Mouse (Mus musculus): ENCODE data around the gene Trim67.

Gene Trim67

DNA sequence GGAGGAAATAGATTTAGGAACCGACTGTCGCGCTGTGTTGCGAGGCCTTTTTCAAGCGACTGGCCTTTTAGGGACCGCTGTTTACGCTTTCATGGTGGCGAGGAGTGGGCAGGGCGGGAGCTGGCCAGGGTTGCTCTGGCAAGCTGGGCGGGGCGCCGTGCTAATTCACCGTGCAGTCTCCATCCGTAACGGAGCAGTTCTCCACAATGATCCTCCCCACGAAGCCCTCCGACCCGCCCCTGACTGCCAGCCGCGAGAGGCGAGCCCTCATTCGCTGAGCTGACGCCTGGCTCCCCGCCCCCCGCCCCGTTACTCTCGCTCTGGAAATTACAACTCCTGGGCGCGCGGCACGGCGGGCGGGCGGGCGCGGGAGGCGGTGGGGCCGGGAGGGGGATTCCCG lies at the start of gene Trim67:
Gene Trim67 (plus strand): TSS at position 385 of the 400 bp plus-strand sequence.
- DNase-seq, result peak; percentile 74

DNA sequence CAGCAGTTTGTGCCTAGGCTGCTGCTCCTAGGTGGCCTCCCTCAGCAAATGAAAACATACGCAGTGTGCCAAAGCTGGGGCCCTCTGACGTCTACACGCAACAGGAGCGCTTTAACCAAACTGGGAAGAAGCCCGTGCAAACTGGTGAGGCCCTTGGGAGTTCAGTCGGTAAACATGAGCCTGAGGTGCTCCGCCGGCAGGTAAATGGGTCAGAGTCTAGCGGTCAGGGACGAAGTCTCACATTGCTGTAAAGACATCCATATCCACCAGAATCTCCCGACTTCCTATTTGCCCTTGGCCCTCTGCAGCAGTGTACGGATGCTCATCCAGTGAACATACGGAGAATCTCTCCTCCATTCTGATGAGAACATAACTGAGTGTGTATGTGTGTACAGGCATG lies 46.2 kb upstream of the Trim67 start:
- no peak for DNase-seq

DNA sequence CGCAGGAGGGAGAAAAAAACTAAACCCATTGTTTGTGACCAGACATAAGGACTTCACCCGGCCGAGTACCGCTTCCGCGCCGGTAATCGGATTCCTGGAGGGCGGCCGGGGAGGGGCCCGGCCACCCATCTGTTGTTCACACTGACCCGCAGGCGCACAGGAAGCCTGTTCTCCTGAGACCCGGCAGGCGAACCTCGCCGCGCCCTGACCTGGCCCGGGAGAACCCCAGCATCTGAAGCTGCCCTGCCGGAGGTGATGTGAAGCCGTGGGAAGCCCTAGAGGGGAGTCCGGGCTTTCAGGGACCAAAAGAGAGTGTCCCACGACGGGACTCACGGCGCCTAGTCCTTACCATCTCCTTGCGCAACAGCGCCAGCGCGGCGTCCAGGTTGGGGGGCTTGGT lies 41.7 kb upstream of the Trim67 start:
- no peak for DNase-seq

DNA sequence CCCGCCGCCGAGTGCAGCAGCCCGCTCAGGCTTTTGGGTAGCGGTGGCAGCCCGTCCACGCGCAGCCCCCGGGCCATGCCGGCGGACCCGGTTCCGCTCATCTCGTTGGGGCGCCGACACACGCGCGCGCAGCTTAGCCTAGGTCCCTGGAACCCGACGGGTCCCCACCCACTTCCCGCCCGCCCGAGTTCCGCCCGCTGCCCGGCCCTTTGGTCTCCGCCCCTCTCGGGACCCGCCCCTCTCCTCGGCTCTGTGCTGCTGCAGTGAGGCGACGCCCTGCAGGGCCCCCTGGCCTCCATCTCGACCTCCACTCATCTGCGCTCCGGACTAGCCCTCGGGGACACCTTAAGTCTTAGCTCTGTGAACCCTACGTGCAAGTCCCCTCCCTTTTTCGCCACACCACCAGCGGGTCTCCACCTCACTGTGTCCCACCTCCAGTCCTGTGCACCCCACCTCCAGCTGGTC lies 41.2 kb upstream of the Trim67 start, which contains the start of gene Fam89a:
Gene Fam89a (minus strand): TSS at position 124 of the 465 bp plus-strand sequence.
- no peak for DNase-seq

DNA sequence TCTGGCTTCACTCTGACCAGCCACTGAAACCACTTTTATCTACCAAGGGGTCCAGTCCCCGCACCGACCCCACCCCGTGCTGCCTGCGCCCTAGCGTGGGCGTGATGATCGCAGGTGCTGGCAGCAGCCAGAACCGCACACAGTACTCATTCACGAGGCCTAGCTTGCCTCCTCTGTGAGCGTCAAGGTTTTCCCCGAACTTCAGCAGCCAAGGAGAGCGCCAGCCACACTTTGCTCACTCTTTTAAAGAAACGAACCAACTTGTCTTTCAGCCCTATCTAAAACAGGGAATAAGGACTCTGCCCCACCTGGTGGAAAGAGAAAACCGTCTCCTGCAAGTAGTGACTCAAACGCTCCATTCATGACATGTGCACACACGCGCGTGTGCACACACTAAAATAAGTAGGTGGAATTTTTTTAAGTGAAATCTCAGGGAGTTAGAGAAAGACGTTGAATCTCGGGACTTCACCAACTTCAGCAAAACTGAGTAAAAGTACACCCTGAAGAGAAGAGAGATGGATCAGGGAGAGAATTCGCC lies 40.5 kb upstream of the Trim67 start:
- DNase-seq, result no peak

DNA sequence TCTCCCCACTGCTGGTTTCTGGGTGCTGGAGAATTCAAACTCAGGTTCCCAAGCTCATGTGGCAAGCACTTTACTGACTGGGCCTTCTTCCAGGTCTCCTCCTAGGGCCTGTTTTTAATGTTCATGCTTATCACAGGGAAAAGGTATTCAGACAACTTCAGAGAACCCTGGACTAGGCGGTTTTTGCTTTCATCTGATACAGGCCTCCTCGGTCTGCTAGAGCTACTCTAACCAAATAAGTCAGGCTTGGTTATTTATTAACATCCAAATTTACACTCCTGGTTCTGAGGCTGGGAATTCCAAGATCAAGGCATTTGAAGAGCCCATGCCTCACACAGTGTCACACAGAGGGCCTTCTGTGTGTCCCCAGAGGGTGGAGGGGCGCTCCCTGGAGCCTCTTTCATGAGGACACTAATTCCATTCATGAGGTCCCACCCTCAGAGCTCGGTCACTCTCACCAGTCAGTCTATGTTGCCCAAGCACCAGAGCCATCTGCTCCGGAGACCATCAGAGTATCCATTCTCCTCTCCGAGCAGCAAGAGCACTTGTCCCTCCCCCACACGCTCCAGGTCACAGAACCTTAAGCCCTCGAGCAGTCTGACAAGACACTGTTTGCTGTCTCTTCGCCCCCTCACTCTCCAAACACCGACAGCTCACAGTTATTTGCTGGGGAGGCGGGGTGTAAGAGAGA lies 38.6 kb upstream of the Trim67 start:
- no peak for DNase-seq

DNA sequence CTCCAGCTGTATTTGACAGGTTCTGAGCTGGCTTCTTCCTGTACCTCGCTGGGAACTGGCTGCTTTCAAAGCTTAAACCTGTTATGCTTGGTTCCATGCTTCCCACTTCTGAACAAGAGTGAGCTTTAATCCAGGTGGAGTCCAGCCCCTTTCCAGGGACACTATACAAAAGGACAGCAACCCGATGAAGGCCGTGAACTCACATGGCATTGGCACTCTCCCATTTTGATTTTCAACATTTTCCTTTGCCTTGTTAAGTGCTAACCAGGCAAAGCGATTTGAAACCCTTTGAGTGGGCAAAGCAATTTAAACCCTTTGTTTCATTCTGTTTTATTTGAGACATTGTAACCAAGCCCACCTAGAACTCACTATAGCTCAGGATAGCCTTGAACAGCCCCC lies 38.1 kb upstream of the Trim67 start:
- DNase-seq, result no peak

DNA sequence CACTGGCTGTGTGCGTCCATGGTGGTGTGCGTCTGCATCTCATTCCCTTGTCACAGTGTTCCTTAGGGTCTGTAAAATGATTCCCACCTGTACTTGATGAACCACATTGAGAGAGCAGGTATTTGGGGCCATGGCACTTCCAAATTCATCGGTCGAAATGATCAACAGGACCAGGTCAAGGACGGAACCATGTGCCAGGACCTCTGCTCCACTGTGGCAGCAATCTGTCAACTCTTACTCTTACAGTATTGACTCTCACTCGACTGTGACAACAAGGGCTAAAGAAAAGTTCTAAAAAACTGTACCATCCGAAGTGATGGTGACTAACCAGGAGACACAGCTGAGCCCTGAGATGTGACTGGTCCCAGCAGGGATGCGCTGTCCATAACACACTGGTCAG lies 37.4 kb upstream of the Trim67 start:
- no peak for DNase-seq

DNA sequence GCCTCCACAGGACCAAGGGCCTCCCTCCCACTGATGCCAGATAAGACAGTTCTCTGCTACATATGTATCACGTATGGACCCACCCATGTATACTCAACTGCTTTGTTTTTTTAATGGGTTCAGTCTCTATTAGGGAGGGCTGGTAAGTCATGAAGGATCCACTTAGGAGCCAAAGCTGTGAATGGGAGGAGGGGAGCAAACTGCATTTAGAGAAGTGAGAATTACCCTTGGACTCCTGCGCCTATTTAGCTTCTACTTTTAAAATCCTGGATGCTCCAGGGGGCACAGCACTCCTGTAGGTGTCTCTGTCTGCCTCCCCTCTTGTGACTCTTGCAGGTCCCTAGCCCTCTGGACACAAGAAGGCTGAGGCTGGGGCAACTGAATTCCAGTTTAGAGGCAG lies 36.7 kb upstream of the Trim67 start:
- DNase-seq, result no peak

DNA sequence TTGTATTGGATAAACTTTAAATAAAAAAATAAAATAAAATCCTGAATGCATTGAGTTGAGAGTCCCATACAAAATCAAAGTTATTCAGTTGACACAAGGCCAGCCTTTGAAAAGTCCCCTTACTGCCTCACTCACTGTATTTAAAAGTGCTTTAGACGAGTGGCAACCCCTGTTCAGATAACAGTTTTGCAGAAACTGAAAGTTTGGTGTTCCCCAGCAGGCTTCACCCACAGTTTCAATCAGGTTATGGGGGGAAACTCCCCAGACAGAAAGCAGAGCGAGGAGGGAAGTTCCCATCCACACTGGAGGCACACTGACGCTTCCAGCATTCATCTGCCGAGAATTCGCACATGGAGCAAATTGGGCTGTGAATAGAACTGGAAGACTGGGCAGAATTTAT lies 36.3 kb upstream of the Trim67 start:
- no peak for DNase-seq

DNA sequence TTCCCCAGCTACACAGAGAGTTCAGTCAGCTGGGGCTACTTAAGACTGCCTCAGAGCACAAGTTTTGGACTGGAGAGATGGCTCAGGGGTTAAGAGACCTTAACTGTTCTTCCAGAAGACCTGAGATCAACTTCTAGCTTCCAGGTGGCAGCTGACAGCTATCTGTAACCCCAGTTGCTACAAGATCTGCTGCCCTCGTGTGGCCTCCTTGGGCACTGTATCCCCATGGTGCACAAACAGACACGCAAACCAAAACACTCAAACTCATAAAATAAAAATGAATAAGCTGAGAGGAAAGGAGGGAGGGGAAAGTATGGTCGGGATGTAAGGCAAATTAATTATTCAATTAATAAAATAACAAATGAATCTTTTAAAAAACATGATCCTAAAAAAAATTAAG lies 34.3 kb upstream of the Trim67 start:
- DNase-seq, result no peak

DNA sequence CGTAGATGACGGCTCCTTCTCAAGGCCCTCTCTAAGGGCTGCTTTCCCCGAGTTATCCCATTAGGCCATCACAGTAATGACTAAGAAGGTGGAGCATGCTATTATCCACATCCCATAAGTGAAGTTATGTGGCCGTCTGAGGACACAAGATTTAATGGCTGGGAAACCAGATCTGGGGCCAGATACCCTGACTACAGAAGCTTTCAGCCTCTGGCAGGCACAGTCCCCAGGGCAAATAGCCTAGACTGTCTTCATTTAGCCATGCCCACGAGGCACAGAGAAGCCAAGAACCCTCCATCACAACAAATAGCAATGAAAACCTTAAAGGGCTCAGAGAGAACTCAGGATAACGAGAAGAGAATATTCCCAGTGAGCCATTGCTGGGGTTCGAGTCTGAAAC lies 29.8 kb upstream of the Trim67 start:
- DNase-seq, result no peak

DNA sequence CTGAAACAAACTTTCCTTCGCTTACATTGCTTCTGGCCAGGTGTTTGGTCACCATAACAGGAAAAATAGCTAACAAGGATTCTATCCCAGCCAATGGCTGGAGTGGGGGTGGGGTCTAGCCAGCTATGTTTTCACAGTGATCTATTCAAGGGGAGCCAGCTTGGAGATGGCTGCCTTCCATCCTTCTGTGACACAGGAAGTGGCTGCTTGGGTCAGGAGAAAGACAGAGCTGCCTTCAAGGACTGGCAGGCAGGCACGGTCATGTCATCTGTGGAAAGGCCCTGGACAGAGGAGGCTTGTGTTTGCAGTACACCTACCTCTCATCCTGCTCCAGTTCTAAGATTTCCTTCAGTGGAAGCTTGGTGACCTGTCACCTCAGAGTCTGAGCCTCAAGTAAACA lies 20.5 kb upstream of the Trim67 start:
- no peak for DNase-seq

DNA sequence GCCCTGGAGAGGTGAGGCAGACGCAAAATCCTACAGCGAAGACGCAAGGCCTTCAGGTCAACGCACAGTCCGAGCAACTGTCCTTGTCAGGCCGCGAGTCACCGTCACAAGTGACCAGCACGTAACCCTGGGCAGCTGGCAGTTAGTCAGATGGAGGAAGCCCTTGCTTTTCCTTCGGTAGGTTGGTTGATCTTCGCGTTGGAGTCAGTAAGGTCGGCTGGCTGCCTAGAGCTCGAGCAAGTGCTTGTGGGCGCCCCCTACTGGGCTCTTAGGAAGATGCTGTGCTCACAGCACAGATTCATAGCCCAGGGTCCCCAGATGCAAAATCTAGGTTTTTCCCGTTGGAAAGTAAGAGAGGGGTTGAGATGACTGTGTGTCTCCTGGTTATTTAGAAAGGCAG lies 17.2 kb upstream of the Trim67 start:
- peak; percentile 84 for DNase-seq

DNA sequence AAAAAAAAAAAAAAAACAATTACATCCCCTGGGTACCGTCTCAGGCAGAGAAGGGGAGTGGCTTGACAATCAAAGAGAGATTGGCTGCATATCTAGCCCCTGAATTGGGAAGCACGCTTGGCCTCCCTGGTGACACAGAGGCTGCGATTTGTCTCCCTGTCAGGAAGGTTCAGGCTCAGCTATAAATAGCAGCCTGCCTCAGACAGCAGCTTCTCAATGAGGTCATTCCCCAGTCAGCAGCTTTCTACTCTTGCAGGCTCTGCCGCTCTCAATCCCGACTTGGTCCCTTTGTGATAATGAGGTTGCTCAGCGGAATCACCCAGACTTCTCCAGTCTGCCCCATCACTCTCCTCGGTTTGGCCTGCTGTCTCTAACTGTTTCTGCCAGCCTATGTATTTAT lies 12.7 kb upstream of the Trim67 start:
- DNase-seq, result no peak

DNA sequence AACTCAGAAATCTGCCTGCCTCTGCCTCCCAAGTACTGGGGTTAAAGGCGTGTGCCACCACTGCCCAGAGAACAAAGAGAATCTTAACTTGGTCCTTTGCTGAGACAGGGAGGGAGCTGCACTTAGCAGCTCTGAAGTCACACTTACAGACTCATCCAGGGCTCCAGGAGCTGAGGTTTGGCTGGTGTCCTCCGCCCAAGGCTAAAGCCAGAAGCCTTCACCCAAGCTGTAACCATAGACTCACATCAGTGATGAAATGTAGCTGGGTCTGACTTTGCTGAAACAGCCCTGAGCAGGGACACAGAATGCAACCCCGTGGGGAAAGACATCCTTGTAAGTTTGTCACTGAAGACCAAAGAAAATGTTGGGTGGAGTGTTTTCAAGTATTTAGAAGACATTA lies 10.5 kb upstream of the Trim67 start:
- DNase-seq, result no peak

DNA sequence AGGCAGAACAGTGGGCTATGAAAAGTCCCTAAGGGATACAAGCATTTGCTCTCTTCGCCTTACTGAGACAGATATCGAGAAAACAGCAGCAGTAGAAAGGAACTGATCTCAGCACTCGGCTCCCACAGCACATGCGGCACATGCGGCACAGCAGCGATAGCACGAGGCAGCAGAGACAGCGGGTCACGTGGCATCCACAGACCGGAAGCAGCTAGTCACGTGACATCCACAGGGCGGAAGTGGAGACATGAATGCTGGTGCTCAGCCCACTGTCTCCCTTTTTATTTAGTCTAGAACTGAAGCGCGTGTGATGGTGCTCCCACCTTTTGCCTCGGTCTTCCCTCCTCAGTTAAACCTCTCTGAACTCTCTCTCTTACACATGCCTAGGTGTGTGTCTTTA lies 9.7 kb upstream of the Trim67 start:
- DNase-seq, result no peak

DNA sequence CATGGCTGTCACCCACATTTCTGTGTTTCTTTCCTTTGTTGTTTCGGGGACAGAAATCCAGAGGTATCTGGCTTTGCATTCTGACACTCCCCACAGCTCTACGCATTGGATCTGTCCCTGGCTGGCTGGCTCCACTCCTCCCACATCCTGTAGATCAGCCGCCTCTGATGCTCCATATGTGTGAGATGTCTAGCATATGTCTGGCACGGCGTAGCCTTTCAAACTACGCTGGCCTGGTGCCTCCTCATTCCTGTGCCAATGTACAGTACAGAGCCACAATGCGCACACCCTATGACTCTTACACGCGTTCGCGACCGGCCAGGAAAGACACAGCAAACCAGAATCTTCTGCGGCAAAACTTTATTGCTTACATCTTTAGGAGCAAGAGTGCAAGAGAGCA lies 8.3 kb upstream of the Trim67 start:
- DNase-seq, result peak; percentile 59

DNA sequence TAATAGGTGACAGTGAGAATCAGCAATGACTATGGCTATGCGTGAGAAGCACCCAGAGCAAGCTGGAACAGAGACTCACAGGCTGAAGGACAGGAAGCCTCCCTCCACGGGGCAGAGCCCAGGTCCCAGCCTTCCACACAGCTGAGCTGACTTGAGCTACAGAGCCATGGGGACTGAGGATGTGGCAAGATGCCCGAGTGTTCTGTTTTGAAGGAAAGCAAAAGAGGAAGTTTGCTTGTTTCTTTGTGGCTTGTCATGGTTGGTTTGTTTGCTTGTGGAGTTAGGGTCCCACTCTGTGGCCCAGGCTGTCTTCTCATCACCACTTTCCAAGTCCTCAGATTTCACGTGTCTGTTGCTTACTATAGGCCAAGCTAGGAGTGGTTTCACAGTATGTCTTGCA lies 2.2 kb upstream of the Trim67 start:
- no peak for DNase-seq

DNA sequence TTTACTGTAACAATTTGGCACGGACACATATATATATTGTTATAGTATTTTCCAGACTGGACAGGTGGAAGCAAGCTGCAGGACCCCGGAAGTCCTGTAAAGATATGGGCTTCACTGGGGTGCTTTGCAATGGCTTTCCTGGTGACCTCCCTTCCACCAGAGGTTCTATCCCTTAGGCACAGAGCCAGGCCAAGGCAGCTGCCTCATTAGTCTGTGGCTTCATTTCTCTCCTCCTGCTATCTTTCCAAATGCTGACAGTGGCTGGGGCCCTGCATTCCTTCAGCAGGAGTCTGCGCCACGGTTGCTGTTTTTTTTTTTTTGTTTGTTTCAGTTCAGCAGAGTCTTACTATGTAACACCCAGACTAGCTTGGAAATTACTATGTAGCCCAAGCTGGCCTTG lies 1.1 kb upstream of the Trim67 start:
- no peak for DNase-seq

DNA sequence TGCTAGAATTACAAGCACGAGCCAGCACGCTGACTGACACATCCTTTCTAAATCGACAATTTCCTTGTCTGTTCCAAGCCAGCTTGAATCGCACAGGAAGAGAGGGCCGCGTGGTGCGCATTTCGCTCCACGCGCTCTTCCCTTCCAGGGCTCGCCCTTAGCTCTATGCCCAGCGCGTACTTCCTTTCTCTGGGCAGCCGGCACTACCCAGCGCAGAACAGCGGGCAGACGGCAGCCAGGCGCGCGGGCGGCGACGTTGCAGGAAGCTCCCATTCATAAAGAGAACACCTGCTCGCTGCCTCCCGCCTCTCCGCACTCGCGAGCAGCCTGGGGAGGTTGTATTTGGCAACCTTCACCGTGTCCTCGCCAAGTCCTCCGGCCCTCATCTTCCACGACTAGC lies 706 bp upstream of the Trim67 start:
- peak; percentile 60 for DNase-seq

DNA sequence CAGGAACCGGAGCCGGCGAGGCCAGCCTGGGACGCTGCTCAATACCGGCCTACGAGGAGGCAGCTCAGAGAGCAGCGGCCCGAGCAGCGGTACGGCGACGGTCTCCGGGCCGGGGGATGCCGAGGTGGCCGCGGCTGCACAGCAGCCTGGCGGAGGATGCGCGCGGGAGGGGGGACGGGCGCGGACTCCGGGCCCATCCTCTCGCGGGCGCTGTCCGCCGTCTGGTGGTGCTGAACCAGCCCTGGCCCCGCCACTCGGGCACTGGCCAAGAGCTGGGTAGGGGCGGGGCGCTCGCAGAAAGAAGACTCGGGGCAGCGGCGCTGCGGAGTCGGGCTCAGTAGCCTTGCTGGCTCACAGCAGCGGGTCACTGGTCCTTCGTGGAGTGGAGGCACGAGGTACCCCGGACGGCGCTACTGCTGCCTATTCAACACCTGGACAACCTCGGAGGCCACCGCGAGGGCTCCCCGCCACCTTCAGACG lies 320 bp downstream of the Trim67 start:
- peak; percentile 81 for DNase-seq

DNA sequence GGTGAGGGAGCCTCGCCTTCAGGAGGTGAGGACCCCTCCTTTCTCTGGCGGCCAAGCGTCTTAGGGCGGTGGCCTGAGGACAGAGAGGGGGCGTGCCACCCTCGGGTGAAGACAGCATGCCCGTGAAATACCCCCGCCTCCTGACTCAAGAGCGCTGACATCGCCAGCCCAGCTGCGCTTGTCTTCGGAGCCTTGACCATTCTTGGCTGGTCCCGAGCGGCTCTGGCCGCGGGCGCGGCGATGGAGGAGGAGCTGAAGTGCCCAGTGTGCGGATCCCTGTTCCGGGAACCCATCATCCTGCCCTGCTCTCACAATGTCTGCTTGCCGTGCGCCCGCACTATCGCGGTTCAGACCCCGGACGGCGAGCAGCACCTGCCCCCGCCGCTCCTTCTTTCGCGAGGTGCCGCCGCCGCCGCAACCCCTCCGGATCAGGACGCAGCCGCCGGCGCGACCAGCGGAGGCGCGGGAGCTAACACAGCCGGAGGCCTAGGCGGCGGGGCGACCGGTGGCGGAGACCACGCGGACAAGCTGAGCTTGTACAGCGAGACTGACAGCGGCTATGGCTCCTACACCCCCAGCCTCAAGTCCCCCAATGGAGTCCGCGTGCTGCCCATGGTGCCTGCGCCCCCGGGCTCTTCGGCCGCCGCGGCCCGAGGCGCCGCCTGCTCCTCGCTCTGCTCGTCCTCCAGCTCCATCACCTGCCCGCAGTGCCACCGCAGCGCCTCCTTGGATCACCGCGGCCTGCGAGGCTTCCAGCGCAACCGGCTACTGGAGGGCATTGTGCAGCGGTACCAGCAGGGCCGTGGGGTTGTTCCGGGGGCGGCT lies 981 bp downstream of the Trim67 start:
- peak; percentile 41 for DNase-seq

DNA sequence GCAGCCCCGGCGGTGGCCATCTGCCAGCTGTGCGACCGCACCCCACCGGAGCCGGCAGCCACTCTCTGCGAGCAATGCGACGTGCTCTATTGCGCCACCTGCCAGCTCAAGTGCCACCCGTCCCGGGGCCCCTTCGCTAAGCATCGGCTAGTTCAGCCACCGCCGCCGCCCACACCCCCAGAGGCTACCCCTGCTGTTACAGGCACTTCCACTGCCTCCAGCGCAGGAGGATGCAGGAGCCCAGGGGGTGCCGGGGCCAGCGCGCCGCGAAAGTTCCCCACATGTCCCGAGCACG lies 1.5 kb downstream of the Trim67 start:
- peak; percentile 87 for DNase-seq
